Mouse (Mus musculus) MEL (cell line): Measurements from ENCODE around the gene Khdc1a. TPM values are rescaled to one million over a fixed set of nuclear protein-coding genes. Genes with fewer than 3 reads are reported as not detected.
A peak's percentile ranks its signal among the peaks of the same experiment; 100 is the strongest.

Experiments
- DNase-seq: peaks from one replicate; pipeline ENCODE4 v3.0.0; 2011; ENCODE audit warnings: low read depth, low spot score
- H3K27ac ChIP-seq: 2 replicates; pipeline ENCODE4 v1.5.1; 2012; ENCODE audit warnings: low read depth, mild to moderate bottlenecking, control low read depth, low read length, moderate library complexity; ENCODE audit not compliant: control insufficient read depth
- H3K27me3 ChIP-seq, 2 experiments: fragments of 150-350 bp in 1 of 2; sonication (generic) in 1 of 2; 2 replicates each; pipeline ENCODE4 v1.6.1; 2012; ENCODE audit warnings: low read length in 2 of 2, mild to moderate bottlenecking in 2 of 2, improper control_type of control experiment in 1 of 2, moderate library complexity in 1 of 2; ENCODE audit not compliant: insufficient read depth in 2 of 2, control insufficient read depth in 1 of 2
- H3K36me3 ChIP-seq, 2 experiments: 2 replicates each; pipeline ENCODE4 v1.6.1; 2012 to 2014; ENCODE audit warnings: low read length in 2 of 2, improper control_type of control experiment in 1 of 2, inconsistent platforms in 1 of 2, mild to moderate bottlenecking in 1 of 2; ENCODE audit not compliant: insufficient read depth in 2 of 2, control insufficient read depth in 1 of 2
- H3K4me1 ChIP-seq, 2 experiments: fragments of 150-350 bp in 1 of 2; sonication (generic) in 1 of 2; 2 replicates each; pipeline ENCODE4 v1.6.1; 2012; ENCODE audit warnings: low read length in 2 of 2, improper control_type of control experiment in 1 of 2, mild to moderate bottlenecking in 1 of 2; ENCODE audit not compliant: insufficient read depth in 2 of 2, control insufficient read depth in 1 of 2
- H3K4me3 ChIP-seq, 2 experiments: fragments of 150-350 bp in 1 of 2; sonication (generic) in 1 of 2; 2 replicates each; pipeline ENCODE4 v1.5.1; 2012; ENCODE audit warnings: low read depth in 2 of 2, low read length in 2 of 2, mild to moderate bottlenecking in 2 of 2, moderate library complexity in 2 of 2, control low read depth in 1 of 2, improper control_type of control experiment in 1 of 2; ENCODE audit not compliant: control insufficient read depth in 1 of 2, insufficient read depth in 1 of 2
- H3K79me2 ChIP-seq: 2 replicates; pipeline ENCODE4 v1.6.1; 2012; ENCODE audit warnings: mild to moderate bottlenecking, low read length, moderate library complexity; ENCODE audit not compliant: control insufficient read depth, poor library complexity, insufficient read depth
- H3K9ac ChIP-seq: 2 replicates; pipeline ENCODE4 v1.6.1; 2012; ENCODE audit warnings: low read depth, mild to moderate bottlenecking, control low read depth, low read length, moderate library complexity; ENCODE audit not compliant: control insufficient read depth, poor library complexity, severe bottlenecking
- H3K9me3 ChIP-seq: fragments of 150-350 bp; sonication (generic); replicated peaks from 2 replicates; pipeline ENCODE4 v1.6.1; 2012; ENCODE audit warnings: mild to moderate bottlenecking, low read length, improper control_type of control experiment, moderate library complexity; ENCODE audit not compliant: insufficient read depth
- CHD1 ChIP-seq: IDR thresholded peaks from 2 replicates; pipeline ENCODE4 v1.6.1; 2012; ENCODE audit warnings: low read depth, mild to moderate bottlenecking, inconsistent platforms, low read length, improper control_type of control experiment
- CHD2 ChIP-seq: IDR thresholded peaks from 2 replicates; pipeline ENCODE4 v1.6.1; 2011; ENCODE audit warnings: low read length, improper control_type of control experiment
- CTCF ChIP-seq, 3 experiments: IDR thresholded peaks in 2 of 3; conservative IDR thresholded peaks in 1 of 3; 2 replicates each; pipeline ENCODE4 v1.5.1; 2011 to 2012; ENCODE audit warnings: low read length in 3 of 3, low read depth in 2 of 3, mild to moderate bottlenecking in 2 of 3, improper control_type of control experiment in 1 of 3, inconsistent platforms in 1 of 3, mixed read lengths in 1 of 3, moderate library complexity in 1 of 3; ENCODE audit not compliant: control insufficient read depth in 1 of 3, insufficient read depth in 1 of 3, poor library complexity in 1 of 3, severe bottlenecking in 1 of 3
- E2F4 ChIP-seq: IDR thresholded peaks from 2 replicates; pipeline ENCODE4 v1.6.1; 2011; ENCODE audit warnings: low read depth, low read length, improper control_type of control experiment, borderline replicate concordance
- ELF1 ChIP-seq: IDR thresholded peaks from 2 replicates; pipeline ENCODE4 v1.6.1; 2014; ENCODE audit warnings: low read depth, mild to moderate bottlenecking, inconsistent platforms, low read length, improper control_type of control experiment, moderate library complexity
- EP300 ChIP-seq, 2 experiments: IDR thresholded peaks; 2 replicates each; pipeline ENCODE4 v1.6.1; 2011; ENCODE audit warnings: improper control_type of control experiment in 2 of 2, low read length in 2 of 2, low read depth in 1 of 2, mild to moderate bottlenecking in 1 of 2
- ETS1 ChIP-seq: IDR thresholded peaks from 2 replicates; pipeline ENCODE4 v1.6.1; 2012; ENCODE audit warnings: low read depth, mild to moderate bottlenecking, inconsistent platforms, low read length, improper control_type of control experiment, moderate library complexity
- GABPA ChIP-seq: IDR thresholded peaks from 2 replicates; pipeline ENCODE4 v1.6.1; 2012; ENCODE audit warnings: low read depth, mild to moderate bottlenecking, inconsistent platforms, low read length, improper control_type of control experiment, moderate library complexity
- GATA1 ChIP-seq: IDR thresholded peaks from 2 replicates; pipeline ENCODE4 v1.6.1; 2011; ENCODE audit warnings: low read depth, low read length, improper control_type of control experiment
- HCFC1 ChIP-seq: IDR thresholded peaks from 2 replicates; pipeline ENCODE4 v1.6.1; 2012; ENCODE audit warnings: low read depth, mild to moderate bottlenecking, inconsistent platforms, low read length, improper control_type of control experiment, moderate library complexity
- JUND ChIP-seq: IDR thresholded peaks from 2 replicates; pipeline ENCODE4 v1.6.1; 2011; ENCODE audit warnings: low read depth, mild to moderate bottlenecking, improper control_type of control experiment, low read length
- KAT2A ChIP-seq: conservative IDR thresholded peaks from 2 replicates; pipeline ENCODE4 v1.6.1; 2012; ENCODE audit warnings: low read depth, low read length, improper control_type of control experiment, inconsistent platforms
- MAX ChIP-seq: IDR thresholded peaks from 2 replicates; pipeline ENCODE4 v1.6.1; 2011; ENCODE audit warnings: low read length, improper control_type of control experiment
- MYB ChIP-seq: IDR thresholded peaks from 2 replicates; pipeline ENCODE4 v1.6.1; 2011; ENCODE audit warnings: mild to moderate bottlenecking, low read depth, low read length, improper control_type of control experiment
- MYC ChIP-seq: IDR thresholded peaks from 2 replicates; pipeline ENCODE4 v1.6.1; 2011; ENCODE audit warnings: low read depth, mild to moderate bottlenecking, low read length, improper control_type of control experiment, moderate library complexity
- NELFE ChIP-seq: IDR thresholded peaks from 2 replicates; pipeline ENCODE4 v1.6.1; 2011; ENCODE audit warnings: low read depth, low read length, improper control_type of control experiment
- POLR2A ChIP-seq, 2 experiments: IDR thresholded peaks; 2 replicates each; pipeline ENCODE4 v1.6.1; 2011 to 2012; ENCODE audit warnings: low read length in 2 of 2, mild to moderate bottlenecking in 2 of 2, control low read depth in 1 of 2, improper control_type of control experiment in 1 of 2, low read depth in 1 of 2, moderate library complexity in 1 of 2; ENCODE audit not compliant: control insufficient read depth in 1 of 2, insufficient read depth in 1 of 2, poor library complexity in 1 of 2
- POLR2AphosphoS5 ChIP-seq: IDR thresholded peaks from 2 replicates; pipeline ENCODE4 v1.6.1; 2012; ENCODE audit warnings: low read depth, borderline replicate concordance, mild to moderate bottlenecking, inconsistent platforms, low read length, moderate library complexity, mixed read lengths
- RCOR1 ChIP-seq: IDR thresholded peaks from 2 replicates; pipeline ENCODE4 v1.6.1; 2012; ENCODE audit warnings: low read depth, mild to moderate bottlenecking, inconsistent platforms, low read length, improper control_type of control experiment
- SIN3A ChIP-seq: IDR thresholded peaks from 2 replicates; pipeline ENCODE4 v1.6.1; 2012; ENCODE audit warnings: low read length, improper control_type of control experiment, inconsistent platforms
- TAL1 ChIP-seq: IDR thresholded peaks from 2 replicates; pipeline ENCODE4 v1.6.1; 2012; ENCODE audit warnings: mild to moderate bottlenecking, inconsistent platforms, low read length, moderate library complexity, mixed read lengths
- TBP ChIP-seq: IDR thresholded peaks from 2 replicates; pipeline ENCODE4 v1.8.0; 2011; ENCODE audit warnings: low read depth, low read length, improper control_type of control experiment
- TCF12 ChIP-seq: IDR thresholded peaks from 2 replicates; pipeline ENCODE4 v1.6.1; 2014; ENCODE audit warnings: low read depth, mild to moderate bottlenecking, inconsistent platforms, low read length, improper control_type of control experiment, moderate library complexity
- UBTF ChIP-seq: IDR thresholded peaks from 2 replicates; pipeline ENCODE4 v1.6.1; 2012; ENCODE audit warnings: low read depth, mild to moderate bottlenecking, inconsistent platforms, low read length, improper control_type of control experiment, moderate library complexity, borderline replicate concordance; ENCODE audit not compliant: insufficient read depth
- USF1 ChIP-seq: IDR thresholded peaks from 2 replicates; pipeline ENCODE4 v1.6.1; 2014; ENCODE audit warnings: low read depth, mild to moderate bottlenecking, inconsistent platforms, low read length, improper control_type of control experiment, moderate library complexity
- USF2 ChIP-seq, 2 experiments: IDR thresholded peaks; 2 replicates each; pipeline ENCODE4 v1.6.1; 2011 to 2012; ENCODE audit warnings: improper control_type of control experiment in 2 of 2, low read length in 2 of 2, borderline replicate concordance in 1 of 2, inconsistent platforms in 1 of 2, low read depth in 1 of 2, mild to moderate bottlenecking in 1 of 2; ENCODE audit not compliant: insufficient read depth in 1 of 2
- ZC3H11A ChIP-seq: IDR thresholded peaks from 2 replicates; pipeline ENCODE4 v1.6.1; 2012; ENCODE audit warnings: low read depth, mild to moderate bottlenecking, inconsistent platforms, low read length, improper control_type of control experiment
- ZNF384 ChIP-seq: IDR thresholded peaks from 2 replicates; pipeline ENCODE4 v1.6.1; 2012; ENCODE audit warnings: low read depth, mild to moderate bottlenecking, inconsistent platforms, low read length, improper control_type of control experiment
- polyA plus RNA-seq, 2 experiments: library from polyadenylated mRNA; stranded (reverse) in 1 of 2; unstranded in 1 of 2; fragments of >175 nt in 1 of 2; fragments of >200 nt in 1 of 2; gene quantifications; 2 replicates each; pipeline versions ENCODE4 v1.2.1 to v1.2.4; 2012; ENCODE audit warnings: low replicate concordance in 2 of 2, low read depth in 1 of 2; ENCODE audit not compliant: insufficient read length in 2 of 2, insufficient read depth in 1 of 2, missing spikeins in 1 of 2
- total RNA-seq: library from RNA; depleted of rRNA; stranded (reverse); fragments of 300-350 nt; gene quantifications from 2 replicates; pipeline ENCODE4 v1.2.3, GENCODE M21; 2012

The Khdc1a gene
- total and polyA plus RNA-seq, 3 experiments, result 0.08 TPM; not detected in 2

- no peak for TF ChIP-seq POLR2AphosphoS5
- TF ChIP-seq POLR2A (IDR thresholded peaks at IDR 0.05; ENCODE audit: control insufficient read depth in 1 of 2, insufficient read depth in 1 of 2, low read depth in 1 of 2, low read length in 2 of 2, poor library complexity in 1 of 2), result peak; percentile 36 to 58; a peak in 2 of 4 replicates
Observed at GRCm38 (mm10) chr1:21333222-21333973, 16.0 kb upstream of the Khdc1a start (continued).

DNA sequence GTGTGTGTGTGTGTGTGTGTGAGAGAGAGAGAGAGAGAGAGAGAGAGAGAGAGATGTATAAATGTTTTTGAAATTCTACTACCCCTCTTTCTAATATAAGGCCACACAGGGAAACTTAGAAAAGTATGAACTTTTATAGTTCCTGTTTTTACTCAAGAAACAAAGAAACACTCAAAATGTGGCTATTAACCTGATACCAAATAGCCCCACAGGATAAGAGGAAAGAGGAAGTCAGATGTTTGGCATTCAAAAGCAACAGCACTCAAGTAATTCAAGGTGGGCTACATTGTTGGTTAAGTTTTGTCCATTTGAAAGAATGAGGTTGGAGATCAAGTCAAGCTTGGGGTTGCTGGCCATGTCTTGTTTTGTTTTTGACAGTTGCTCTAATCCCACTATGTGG lies 13.6 kb upstream of the Khdc1a start:
- TF ChIP-seq JUND (0 out of 2 replicates have a peak, but pooled peaks have one; percentile 41), ETS1 (peak; percentile 85), MYB (no peak), TAL1 (0 out of 2 replicates have a peak, but pooled peaks have one; percentile 8), GABPA (no peak), EP300 (IDR thresholded peaks at IDR 0.05; ENCODE audit: low read depth in 1 of 2, low read length in 2 of 2) (peak; percentile 83 to 94; a peak in 3 of 4 replicates), USF2 (IDR thresholded peaks at IDR 0.05; ENCODE audit: borderline replicate concordance in 1 of 2, insufficient read depth in 1 of 2, low read depth in 1 of 2, low read length in 2 of 2) (no peak), ZC3H11A (no peak), HCFC1 (peak; percentile 56), ELF1 (no peak), GATA1 (peak; percentile 80), NELFE (no peak), TCF12 (peak; percentile 51; the same call in 1 of the 2 replicates), UBTF (no peak), SIN3A (peak; percentile 83), KAT2A (no peak), CHD1 (no peak), ZNF384 (peak; percentile 29; the same call in 1 of the 2 replicates), USF1 (no peak), CHD2 (no peak), CTCF (IDR thresholded peaks at IDR 0.05 in 2 of 3, conservative IDR thresholded peaks at IDR 0.05 in 1 of 3; ENCODE audit: control insufficient read depth in 1 of 3, insufficient read depth in 1 of 3, low read depth in 2 of 3, low read length in 3 of 3, poor library complexity in 1 of 3, severe bottlenecking in 1 of 3) (no peak), RCOR1 (peak; percentile 63; the same call in 1 of the 2 replicates), MYC (peak; percentile 76; the same call in 1 of the 2 replicates), TBP (peak; percentile 59), E2F4 (no peak), MAX (no peak; the same call in 1 of the 2 replicates)
- Histone ChIP-seq H3K4me1 (peaks cover 20 to 27% of the 10 kb centered on the region in 2 experiments), H3K27ac (peak overlapping the region; percentile 99), H3K27me3 (no peaks in the 10 kb centered on the region), H3K4me3 (no peak overlapping the region), H3K9me3 (no peaks in the 10 kb centered on the region; the same call in 1 of the 2 replicates), H3K9ac (peak overlapping the region; percentile 64), H3K36me3 (peaks cover 0 to 30% of the 10 kb centered on the region in 2 experiments; a peak in 2 of 4 replicates), H3K79me2 (no peaks in the 10 kb centered on the region; the same call in 1 of the 2 replicates)
- DNase-seq, result peak; percentile 90
